Mouse (Mus musculus): Measurements from ENCODE around the gene Usp40. TPM values are rescaled to one million over a fixed set of nuclear protein-coding genes. Genes with fewer than 3 reads are reported as not detected.

The Usp40 gene
- total RNA-seq, 2 experiments from 2014 or later, result 19.8 to 21.4 TPM

- DNase-seq (ENCODE audit: low spot score in 2 of 2), result no peak
Measured at GRCm38 (mm10) chr1:87896921-87897320, 111.4 kb downstream of the Usp40 start.

Small RNA genes within 50 kb of the gene (microRNA-seq; reads per million reads assigned to microRNA genes)
- gene Gm25198 (ENCODE audit: borderline number of aligned reads in 2 of 2), result 0 reads per million in 2 experiments

Other genes with a start within 250 kb of the Usp40 start
- 1 to 10 TPM; 1.3 to 2.4 TPM for gene Sag, start 204.9 kb downstream of the Usp40 start, total RNA-seq (2021)
- gene Dgkd, start 155.3 kb downstream of the Usp40 start, total RNA-seq (2021), result 10 to 100 TPM; 54.6 to 74.6 TPM
- under 1 TPM in 1 of 2 experiments, not detected in 1; 0.20 TPM for gene Ugt1a10, start 46.8 kb upstream of the Usp40 start, total RNA-seq (2021)
- not detected for gene Ugt1a9, start 62.2 kb upstream of the Usp40 start, total RNA-seq (2021)
- gene Ugt1a8, start 79.3 kb upstream of the Usp40 start, total RNA-seq (2021), result not detected
- 1 to 10 TPM; 1.8 to 3.6 TPM for gene Ugt1a7c, start 86.5 kb upstream of the Usp40 start, total RNA-seq (2021)
- 10 to 100 TPM in 1 of 2 experiments, 1 to 10 TPM in 1; 3.5 to 12.0 TPM for gene Ugt1a6b, start 94.7 kb upstream of the Usp40 start, total RNA-seq (2021)
- 10 to 100 TPM in 1 of 2 experiments, 1 to 10 TPM in 1; 9.8 to 20.9 TPM for gene Ugt1a6a, start 126.3 kb upstream of the Usp40 start, total RNA-seq (2021)
- under 1 TPM in 1 of 2 experiments, not detected in 1; 0.26 TPM for gene Ugt1a5, start 157.5 kb upstream of the Usp40 start, total RNA-seq (2021)
- gene Ugt1a2, start 192.1 kb upstream of the Usp40 start, total RNA-seq (2021), result 1 to 10 TPM in 1 of 2 experiments, not detected in 1; 1.3 TPM
- 1 to 10 TPM; 2.2 to 3.1 TPM for gene Dnajb3, start 197.2 kb upstream of the Usp40 start, total RNA-seq (2021)
- 10 to 100 TPM in 1 of 2 experiments, under 1 TPM in 1; 0.22 to 77.3 TPM for gene Ugt1a1, start 203.4 kb upstream of the Usp40 start, total RNA-seq (2021)
- gene Mroh2a, start 218.4 kb upstream of the Usp40 start, total RNA-seq (2021), result under 1 TPM; 0.33 to 0.51 TPM

Measured in adrenal gland, adult 18-20 months (tissue).